Mouse (Mus musculus) embryonic facial prominence, embryonic 15.5 days (tissue): ENCODE results near the gene Smarcd1. TPM values are rescaled to one million over a fixed set of nuclear protein-coding genes. Genes with fewer than 3 reads are reported as not detected.
"Not testable (repeated sequence)": the region's sequence is repeated elsewhere in the genome, so short reads cannot be mapped to it uniquely, and the experiment has no call there.

Experiments used
- ATAC-seq: fragments of 200-750 bp; cut with Nextera tagmentation; 2 replicates; pipeline ENCODE4 v1.8.0; 2017; ENCODE audit warnings: low read depth, moderate TSS enrichment; ENCODE audit not compliant: insufficient number of reproducible peaks, low FRiP score, low TSS enrichment
- H3K27ac ChIP-seq: fragments of 300-500 bp; sonication (generic); replicated peaks from 2 replicates; pipeline ENCODE4 v1.5.1; 2015; ENCODE audit warnings: mild to moderate bottlenecking, inconsistent platforms
- H3K27me3 ChIP-seq: fragments of 300-500 bp; sonication (generic); 2 replicates; pipeline ENCODE4 v1.6.1; 2015; ENCODE audit warnings: inconsistent platforms
- H3K36me3 ChIP-seq: fragments of 300-500 bp; sonication (generic); 2 replicates; pipeline ENCODE4 v1.6.1; 2015; ENCODE audit warnings: mild to moderate bottlenecking, inconsistent platforms
- H3K4me1 ChIP-seq: fragments of 300-500 bp; sonication (generic); 2 replicates; pipeline ENCODE4 v1.6.1; 2015; ENCODE audit warnings: inconsistent platforms
- H3K4me2 ChIP-seq: fragments of 300-500 bp; sonication (generic); replicated peaks from 2 replicates; pipeline ENCODE4 v1.6.1; 2015; ENCODE audit warnings: mild to moderate bottlenecking, inconsistent platforms
- H3K4me3 ChIP-seq: fragments of 300-500 bp; sonication (generic); replicated peaks from 2 replicates; pipeline ENCODE4 v1.5.1; 2015; ENCODE audit warnings: mild to moderate bottlenecking, inconsistent platforms
- H3K9ac ChIP-seq: fragments of 300-500 bp; sonication (generic); 2 replicates; pipeline ENCODE4 v1.6.1; 2015; ENCODE audit warnings: inconsistent platforms
- H3K9me3 ChIP-seq: fragments of 300-500 bp; sonication (generic); replicated peaks from 2 replicates; pipeline ENCODE4 v1.6.1; 2016; ENCODE audit warnings: inconsistent platforms
- WGBS: fragments of 180-500 bp; shearing (Covaris S2); methylation state at CpG from one replicate; pipeline ENCODE4 v1.1.7; 2015; 5-methylcytosine and 5-hydroxymethylcytosine counted together
- polyA plus RNA-seq: library from polyadenylated mRNA; unstranded; fragments of >200 nt; fragmentation: Nextera tagmentation; extraction: Ambion mirVana; gene quantifications from 2 replicates; pipeline ENCODE4 v1.2.1, GENCODE M21; 2015

The Smarcd1 gene
- polyA plus RNA-seq, 1 experiment from 2014 or later = 40.1 TPM

GRCm38 (mm10) chr15:99725341-99726155, 23.6 kb downstream of the Smarcd1 start, which contains the start of gene Cox14:
Gene Cox14, plus strand, starts transcription at chr15:99725618.
- H3K9me3 ChIP-seq = no peaks in the 10 kb centered on the region
- peaks cover 28% of the 10 kb centered on the region for H3K36me3 ChIP-seq
- H3K9ac ChIP-seq = peak within 1 kb of the TSS; percentile 91
- H3K4me1 ChIP-seq = peaks cover 30% of the 10 kb centered on the region
- no peaks in the 10 kb centered on the region for H3K27me3 ChIP-seq
- peak; percentile 95 for ATAC-seq
- WGBS = under 1% methylated on average over 68 of the region's 68 CpGs
- H3K4me2 ChIP-seq = peak within 1 kb of the TSS; percentile 79
- peak within 1 kb of the TSS; percentile 93 for H3K4me3 ChIP-seq
- peak within 1 kb of the TSS; percentile 91 for H3K27ac ChIP-seq

GRCm38 (mm10) chr15:99726549-99726948, 24.6 kb downstream of the Smarcd1 start:
- no peak overlapping the region for H3K27ac ChIP-seq
- H3K4me2 ChIP-seq = peak overlapping the region; percentile 79
- peak overlapping the region; percentile 93 for H3K4me3 ChIP-seq
- no peak overlapping the region for H3K9ac ChIP-seq
- WGBS = 73% methylated on average over 2 of the region's 2 CpGs
- no peak for ATAC-seq
- H3K9me3 ChIP-seq = no peaks in the 10 kb centered on the region
- H3K27me3 ChIP-seq = no peaks in the 10 kb centered on the region
- peaks cover 31% of the 10 kb centered on the region for H3K36me3 ChIP-seq
- H3K4me1 ChIP-seq = peaks cover 30% of the 10 kb centered on the region

GRCm38 (mm10) chr15:99727039-99727438, 25.1 kb downstream of the Smarcd1 start:
- not testable (repeated sequence) for H3K27ac ChIP-seq, H3K4me2 ChIP-seq, H3K9ac ChIP-seq, ATAC-seq, H3K27me3 ChIP-seq, H3K9me3 ChIP-seq, H3K4me3 ChIP-seq
- WGBS = 93% methylated on average over 5 of the region's 5 CpGs
- peaks cover 30% of the 10 kb centered on the region for H3K4me1 ChIP-seq
- H3K36me3 ChIP-seq = peaks cover 31% of the 10 kb centered on the region

GRCm38 (mm10) chr15:99727525-99727924, 25.6 kb downstream of the Smarcd1 start:
- ATAC-seq = no peak
- WGBS = 95% methylated on average over 12 of the region's 12 CpGs
- no peak overlapping the region for H3K4me2 ChIP-seq
- no peak overlapping the region for H3K9ac ChIP-seq
- no peak overlapping the region for H3K4me3 ChIP-seq
- H3K36me3 ChIP-seq = peaks cover 31% of the 10 kb centered on the region
- no peak overlapping the region for H3K27ac ChIP-seq
- peaks cover 30% of the 10 kb centered on the region for H3K4me1 ChIP-seq
- no peaks in the 10 kb centered on the region for H3K9me3 ChIP-seq
- no peaks in the 10 kb centered on the region for H3K27me3 ChIP-seq

- 91% methylated on average over 5 of the region's 5 CpGs for WGBS
- Histone ChIP-seq H3K36me3 (peaks cover 37% of the 10 kb centered on the region), H3K4me2 (no peak overlapping the region), H3K4me3 (no peak overlapping the region), H3K27ac (no peak overlapping the region), H3K27me3 (no peaks in the 10 kb centered on the region), H3K9me3 (no peaks in the 10 kb centered on the region), H3K9ac (no peak overlapping the region), H3K4me1 (peaks cover 26% of the 10 kb centered on the region)
- ATAC-seq = no peak
These were observed 26.3 kb downstream of the Smarcd1 start for GRCm38 (mm10) chr15:99728211-99728610.

- Histone ChIP-seq H3K4me3 (no peak overlapping the region), H3K9me3 (no peaks in the 10 kb centered on the region), H3K27ac (no peak overlapping the region), H3K9ac (no peak overlapping the region), H3K4me1 (peaks cover 16% of the 10 kb centered on the region), H3K36me3 (peaks cover 43% of the 10 kb centered on the region), H3K4me2 (no peak overlapping the region), H3K27me3 (no peaks in the 10 kb centered on the region)
- no peak for ATAC-seq
- WGBS = 91% methylated on average over 4 of the region's 4 CpGs
These were observed 27.3 kb downstream of the Smarcd1 start for GRCm38 (mm10) chr15:99729056-99729783.

- Histone ChIP-seq H3K9ac (no peak overlapping the region), H3K9me3 (no peaks in the 10 kb centered on the region), H3K4me1 (peaks cover 6% of the 10 kb centered on the region), H3K4me2 (no peak overlapping the region), H3K27me3 (no peaks in the 10 kb centered on the region), H3K27ac (no peak overlapping the region), H3K4me3 (no peak overlapping the region), H3K36me3 (peaks cover 59% of the 10 kb centered on the region)
- 95% methylated on average over 2 of the region's 2 CpGs for WGBS
- no peak for ATAC-seq
These were observed 29.2 kb downstream of the Smarcd1 start for GRCm38 (mm10) chr15:99731167-99731566.

GRCm38 (mm10) chr15:99731678-99732077, 29.7 kb downstream of the Smarcd1 start:
- H3K4me1 ChIP-seq = peaks cover 1% of the 10 kb centered on the region
- no peak overlapping the region for H3K27ac ChIP-seq
- no peak overlapping the region for H3K9ac ChIP-seq
- no peak for ATAC-seq
- 89% methylated on average over 3 of the region's 3 CpGs for WGBS
- no peaks in the 10 kb centered on the region for H3K27me3 ChIP-seq
- no peak overlapping the region for H3K4me2 ChIP-seq
- H3K36me3 ChIP-seq = peaks cover 64% of the 10 kb centered on the region
- no peak overlapping the region for H3K4me3 ChIP-seq
- no peaks in the 10 kb centered on the region for H3K9me3 ChIP-seq

- H3K27me3 ChIP-seq = no peaks in the 10 kb centered on the region
- peaks cover 69% of the 10 kb centered on the region for H3K36me3 ChIP-seq
- ATAC-seq = no peak
- H3K27ac ChIP-seq = no peak overlapping the region
- no peaks in the 10 kb centered on the region for H3K4me1 ChIP-seq
- H3K4me3 ChIP-seq = no peak overlapping the region
- H3K9ac ChIP-seq = no peak overlapping the region
- 79% methylated on average over 5 of the region's 5 CpGs for WGBS
- H3K9me3 ChIP-seq = no peaks in the 10 kb centered on the region
- H3K4me2 ChIP-seq = no peak overlapping the region
These were observed 31.3 kb downstream of the Smarcd1 start for GRCm38 (mm10) chr15:99733186-99733585.

- no peaks in the 10 kb centered on the region for H3K27me3 ChIP-seq
- WGBS = 94% methylated on average over 2 of the region's 2 CpGs
- no peak for ATAC-seq
- H3K9ac ChIP-seq = no peak overlapping the region
- H3K9me3 ChIP-seq = no peaks in the 10 kb centered on the region
- no peaks in the 10 kb centered on the region for H3K4me1 ChIP-seq
- H3K27ac ChIP-seq = no peak overlapping the region
- H3K36me3 ChIP-seq = peaks cover 76% of the 10 kb centered on the region
- no peak overlapping the region for H3K4me3 ChIP-seq
- no peak overlapping the region for H3K4me2 ChIP-seq
These were observed 33.7 kb downstream of the Smarcd1 start for GRCm38 (mm10) chr15:99735631-99736030.

GRCm38 (mm10) chr15:99736675-99737074, 34.7 kb downstream of the Smarcd1 start:
- H3K36me3 ChIP-seq = peaks cover 82% of the 10 kb centered on the region
- H3K4me2 ChIP-seq = no peak overlapping the region
- no peaks in the 10 kb centered on the region for H3K27me3 ChIP-seq
- H3K9me3 ChIP-seq = no peaks in the 10 kb centered on the region
- 88% methylated on average over 11 of the region's 11 CpGs for WGBS
- ATAC-seq = no peak
- no peaks in the 10 kb centered on the region for H3K4me1 ChIP-seq
- H3K4me3 ChIP-seq = no peak overlapping the region
- no peak overlapping the region for H3K9ac ChIP-seq
- H3K27ac ChIP-seq = no peak overlapping the region
